Mouse (Mus musculus) skeletal muscle tissue, adult 2 months (tissue): ENCODE measurements around the gene Cnot11.
"Not testable (repeated sequence)": the region's sequence is repeated elsewhere in the genome, so short reads cannot be mapped to it uniquely, and the experiment has no call there.

Experiments used
- DNase-seq: peaks from one replicate; pipeline ENCODE4 v3.0.0-alpha.2; 2012; ENCODE audit warnings: low read depth, low spot score

Gene Cnot11

DNA sequence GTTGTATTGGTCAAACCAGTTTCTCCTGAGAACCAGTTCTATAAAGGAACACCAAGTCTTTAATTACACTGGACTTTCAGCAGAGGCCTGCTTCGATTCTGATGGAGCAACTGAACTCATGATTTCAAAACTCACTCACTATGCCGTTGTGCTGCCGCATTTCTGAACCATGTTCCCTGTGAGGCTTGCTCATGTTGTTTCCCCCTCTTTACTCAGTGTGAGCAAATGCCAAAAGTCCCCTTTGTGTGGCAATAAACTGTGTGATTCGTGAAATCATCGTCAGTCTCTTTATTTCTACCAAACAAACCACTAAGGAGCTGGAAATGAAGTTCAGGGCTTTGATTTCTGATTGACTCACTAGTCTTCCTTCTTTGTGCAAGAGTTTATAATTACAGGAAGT, 43.7 kb downstream of the Cnot11 start:
- DNase-seq = no peak

DNA sequence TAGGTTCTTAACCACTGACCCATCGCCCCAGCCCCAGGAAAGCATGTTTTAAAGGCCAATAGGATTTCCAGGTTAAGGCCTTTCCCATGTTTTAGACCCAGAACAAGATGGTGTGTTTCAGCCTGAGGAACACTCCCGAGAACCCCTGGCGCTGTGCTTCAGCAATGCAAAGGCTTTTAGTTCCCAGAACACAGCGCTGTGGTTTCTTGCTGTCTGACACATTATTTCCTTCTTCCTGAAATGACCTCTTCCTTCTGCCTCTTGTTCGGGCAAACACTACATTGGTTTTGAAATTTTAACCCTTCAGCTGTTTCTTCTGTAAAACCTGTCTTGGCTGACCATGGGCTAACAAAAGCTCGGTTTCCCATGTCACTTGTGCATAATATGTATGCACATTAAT, 44.3 kb downstream of the Cnot11 start:
- no peak for DNase-seq

DNA sequence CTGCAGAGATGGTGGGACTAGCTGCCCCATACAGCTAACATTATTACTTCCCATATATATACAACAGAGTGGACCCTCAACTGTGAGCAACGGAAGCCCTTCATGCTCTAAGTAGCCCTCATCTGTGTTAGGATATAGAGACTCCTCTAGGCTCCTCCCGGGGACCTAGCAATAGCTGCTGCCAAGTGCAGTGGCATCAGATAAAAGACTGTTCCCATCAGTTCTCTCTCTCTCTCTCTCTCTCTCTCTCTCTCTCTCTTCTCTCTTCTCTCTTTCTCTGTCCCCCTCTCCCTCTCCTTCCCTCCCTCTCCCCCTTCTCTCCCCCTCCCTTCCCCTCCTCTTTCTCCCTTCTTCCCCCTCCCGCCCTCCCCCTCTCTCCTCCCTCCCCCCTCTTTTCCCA, 46.4 kb downstream of the Cnot11 start:
- DNase-seq = no peak

DNA sequence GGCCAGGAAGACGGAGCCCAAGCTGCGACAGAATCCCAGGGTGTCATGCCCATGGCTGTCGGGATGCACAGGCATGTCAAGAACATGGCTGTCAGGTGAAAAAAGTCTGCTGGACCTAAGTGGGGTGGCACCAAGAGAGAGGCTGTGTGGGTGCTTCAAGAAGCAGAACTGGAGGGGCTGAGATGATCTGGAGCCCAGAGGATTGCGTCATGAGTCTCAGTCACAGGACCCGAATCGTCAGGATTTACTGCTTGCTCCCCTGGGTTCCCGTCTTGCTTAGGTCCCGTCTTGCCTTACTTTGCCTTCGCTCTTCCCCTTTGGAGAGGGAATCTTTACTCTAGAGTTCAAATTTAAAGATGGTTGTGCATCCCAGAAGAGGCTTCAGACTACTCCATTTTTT, 48.4 kb downstream of the Cnot11 start:
- no peak for DNase-seq

DNA sequence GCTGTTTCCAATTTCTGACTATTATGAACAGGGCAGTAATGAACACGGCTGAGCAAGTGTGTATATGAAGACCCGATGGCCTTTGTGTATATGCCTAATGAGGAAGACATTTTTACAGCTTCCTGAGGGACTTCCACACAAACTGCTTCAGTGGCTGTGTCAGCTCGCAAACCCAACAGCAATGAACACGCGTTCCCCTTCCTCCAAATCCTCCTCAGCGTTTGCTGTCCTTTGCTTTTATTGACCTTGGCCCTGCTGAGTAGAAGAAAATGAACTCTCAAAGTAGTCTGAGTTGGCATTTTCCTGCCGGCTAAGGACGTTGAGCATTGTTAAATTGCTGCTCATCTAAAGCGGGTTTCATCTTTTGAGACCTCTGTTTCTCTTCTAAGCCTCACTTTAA, 50.6 kb downstream of the Cnot11 start:
- DNase-seq = no peak

DNA sequence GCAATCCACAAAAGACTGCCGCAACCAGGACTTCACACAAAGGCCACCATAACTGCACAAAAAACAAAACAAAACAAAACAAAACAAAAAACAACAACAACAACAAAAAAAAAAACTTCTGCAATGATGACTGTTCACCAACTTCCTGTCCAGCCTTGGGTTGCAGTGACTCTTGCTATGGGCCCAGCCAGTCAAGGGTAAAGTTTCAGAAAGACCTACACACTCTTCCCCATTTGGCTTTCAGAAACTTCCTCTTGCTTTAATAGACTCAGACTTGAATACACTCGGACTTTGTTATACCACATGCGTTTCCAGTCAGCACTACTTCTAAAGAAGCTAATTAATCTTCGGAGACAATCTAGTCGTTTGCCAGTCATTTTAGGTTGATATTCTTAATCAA, 55.4 kb downstream of the Cnot11 start:
- DNase-seq = no peak

DNA sequence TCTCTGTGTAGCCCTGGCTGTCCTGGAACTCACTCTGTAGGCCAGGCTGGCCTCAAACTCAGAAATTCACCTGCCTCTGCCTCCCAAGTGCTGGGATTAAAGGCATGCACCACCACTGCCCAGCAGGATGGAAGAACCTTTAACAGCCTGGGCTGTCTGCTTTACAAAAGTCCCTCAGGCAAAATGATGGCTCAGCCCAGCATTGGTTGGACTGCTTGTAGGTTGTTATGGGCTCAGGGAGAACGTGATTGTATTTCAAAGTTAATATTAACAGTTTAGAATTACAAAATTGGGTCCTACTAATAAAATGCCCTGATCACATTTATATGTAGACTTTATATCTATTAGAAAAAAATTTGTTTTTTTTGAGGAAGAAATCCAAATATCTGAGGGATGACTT, 56.8 kb downstream of the Cnot11 start:
- not testable (repeated sequence) for DNase-seq

DNA sequence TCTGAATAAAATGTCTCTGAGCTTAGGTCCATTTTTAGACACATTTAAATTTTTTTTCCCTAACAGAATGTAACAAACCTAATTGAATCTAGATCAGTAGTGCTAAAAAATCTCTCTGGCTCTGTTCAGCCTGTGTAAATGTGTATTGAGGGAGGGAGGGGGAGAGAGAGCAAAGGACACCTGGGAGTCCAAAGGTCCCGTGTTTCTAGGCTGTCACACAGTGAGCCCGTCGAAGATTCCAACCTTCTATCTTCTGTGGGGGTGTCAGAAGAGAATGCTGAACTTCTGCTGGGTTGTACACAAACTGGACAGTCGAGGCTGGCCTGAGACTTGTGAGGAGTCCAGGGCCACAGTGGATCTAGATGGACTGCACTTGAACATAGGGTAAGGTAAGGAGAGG, 57.3 kb downstream of the Cnot11 start:
- no peak for DNase-seq

DNA sequence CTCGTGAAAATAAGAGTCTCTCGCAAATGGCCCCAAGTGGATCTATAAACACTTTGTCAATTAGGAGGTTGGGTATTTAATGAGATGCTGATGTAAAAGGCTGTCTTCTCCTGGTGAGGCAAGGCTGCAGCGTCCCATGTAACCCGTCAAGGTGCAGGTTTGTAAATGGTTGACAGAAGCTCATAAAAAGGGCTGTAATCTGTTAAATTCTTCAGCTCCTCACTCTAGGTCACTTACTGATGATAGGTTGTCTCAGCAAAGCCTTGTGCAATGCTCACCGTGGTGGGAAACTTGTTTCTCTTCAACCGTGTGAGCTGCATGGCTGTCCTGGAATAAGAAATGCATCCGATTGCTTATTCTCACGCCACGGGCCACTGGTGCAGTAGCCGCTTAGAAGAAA, 59.0 kb downstream of the Cnot11 start:
- no peak for DNase-seq
